Mouse (Mus musculus) thymus, adult 2 months (tissue): ENCODE results near the gene Atp2b4.

Experiments
- CTCF ChIP-seq: fragments of 200-500 bp; IDR thresholded peaks from 2 replicates; pipeline ENCODE4 v1.5.1; 2012; ENCODE audit warnings: mild to moderate bottlenecking, control low read depth, low read length, moderate library complexity, borderline replicate concordance; ENCODE audit not compliant: control insufficient read depth, poor library complexity, insufficient read depth; ENCODE audit errors: extremely low read depth
- POLR2A ChIP-seq: fragments of 200-500 bp; IDR thresholded peaks from 2 replicates; pipeline ENCODE4 v1.6.1; 2012; ENCODE audit warnings: mild to moderate bottlenecking, low read length, control low read depth, moderate library complexity; ENCODE audit not compliant: control insufficient read depth, poor library complexity, insufficient read depth; ENCODE audit errors: extremely low read depth

- TF ChIP-seq CTCF = no peak
- TF ChIP-seq POLR2A = no peak
Observed at GRCm38 (mm10) chr1:133815747-133816491, 15.1 kb upstream of the Atp2b4 start.
